Mouse (Mus musculus): ENCODE data around the gene Dmwd. TPM values are rescaled to one million over a fixed set of nuclear protein-coding genes. Genes with fewer than 3 reads are reported as not detected.
A peak's percentile ranks its signal among the peaks of the same experiment; 100 is the strongest.

Gene Dmwd
- total and polyA plus RNA-seq, 2 experiments from 2014 or later, result 33.1 to 134 TPM

- Histone ChIP-seq H3K9me3 (ENCODE audit: low read length) (no peaks in the 10 kb centered on the region), H3K36me3 (ENCODE audit: insufficient read depth, low read length) (peaks cover 30% of the 10 kb centered on the region), H3K4me2 (ENCODE audit: low read depth, low read length, poor library complexity, severe bottlenecking) (no peak overlapping the region), H3K9ac (replicated peaks; ENCODE audit: low read length, poor library complexity, severe bottlenecking) (no peak overlapping the region), H3K4me1 (ENCODE audit: insufficient read depth, low read length) (no peaks in the 10 kb centered on the region), H3K27me3 (ENCODE audit: insufficient read depth, low read length) (no peaks in the 10 kb centered on the region), H3K27ac (ENCODE audit: low read depth, low read length) (no peak overlapping the region), H3K4me3 (ENCODE audit: low read depth, low read length) (no peak overlapping the region)
- ATAC-seq (ENCODE audit: low FRiP score) (no peak), DNase-seq (ENCODE audit: low spot score) (no peak)
- 58% methylated on average over 3 of the region's 3 CpGs for WGBS
- TF ChIP-seq CTCF (IDR thresholded peaks at IDR 0.05), result no peak
Observed at GRCm38 (mm10) chr7:19107436-19107835, 31.4 kb downstream of the Dmwd start.

GRCm38 (mm10) chr7:19109565-19109964 lies 33.5 kb downstream of the Dmwd start:
- no peak overlapping the region for H3K9ac ChIP-seq (replicated peaks; ENCODE audit: low read length, poor library complexity, severe bottlenecking)
- 90% methylated on average over 1 of the region's 1 CpGs for WGBS
- H3K4me1 ChIP-seq (ENCODE audit: insufficient read depth, low read length), result no peaks in the 10 kb centered on the region
- H3K27ac ChIP-seq (ENCODE audit: low read depth, low read length), result no peak overlapping the region
- ATAC-seq (ENCODE audit: low FRiP score) (no peak), DNase-seq (ENCODE audit: low spot score) (no peak)
- no peak for TF ChIP-seq CTCF (IDR thresholded peaks at IDR 0.05)
- H3K36me3 ChIP-seq (ENCODE audit: insufficient read depth, low read length), result peaks cover 15% of the 10 kb centered on the region
- H3K4me2 ChIP-seq (ENCODE audit: low read depth, low read length, poor library complexity, severe bottlenecking), result no peak overlapping the region
- H3K4me3 ChIP-seq (ENCODE audit: low read depth, low read length), result no peak overlapping the region
- no peaks in the 10 kb centered on the region for H3K9me3 ChIP-seq (ENCODE audit: low read length)
- no peaks in the 10 kb centered on the region for H3K27me3 ChIP-seq (ENCODE audit: insufficient read depth, low read length)

GRCm38 (mm10) chr7:19118028-19118771 lies 42.2 kb downstream of the Dmwd start, which contains the start of gene Gm4969:
Gene Gm4969 (minus strand): TSS chr7:19118368.
- no peaks in the 10 kb centered on the region for H3K9me3 ChIP-seq (ENCODE audit: low read length)
- no peaks in the 10 kb centered on the region for H3K27me3 ChIP-seq (ENCODE audit: insufficient read depth, low read length)
- peak within 1 kb of the TSS; percentile 44 for H3K27ac ChIP-seq (ENCODE audit: low read depth, low read length)
- peak within 1 kb of the TSS; percentile 35 for H3K4me3 ChIP-seq (ENCODE audit: low read depth, low read length)
- 15% methylated on average over 59 of the region's 64 CpGs for WGBS
- DNase-seq (ENCODE audit: low spot score) (peak; percentile 91), ATAC-seq (ENCODE audit: low FRiP score) (peak; percentile 82)
- peak within 1 kb of the TSS; percentile 39 for H3K9ac ChIP-seq (replicated peaks; ENCODE audit: low read length, poor library complexity, severe bottlenecking)
- H3K4me1 ChIP-seq (ENCODE audit: insufficient read depth, low read length), result no peaks in the 10 kb centered on the region
- no peaks in the 10 kb centered on the region for H3K36me3 ChIP-seq (ENCODE audit: insufficient read depth, low read length)
- TF ChIP-seq CTCF (IDR thresholded peaks at IDR 0.05), result peak; percentile 61
- H3K4me2 ChIP-seq (ENCODE audit: low read depth, low read length, poor library complexity, severe bottlenecking), result peak within 1 kb of the TSS; percentile 57

GRCm38 (mm10) chr7:19119083-19119482 lies 43.1 kb downstream of the Dmwd start:
- Histone ChIP-seq H3K27ac (ENCODE audit: low read depth, low read length) (peak overlapping the region; percentile 44), H3K9me3 (ENCODE audit: low read length) (no peaks in the 10 kb centered on the region), H3K27me3 (ENCODE audit: insufficient read depth, low read length) (no peaks in the 10 kb centered on the region), H3K4me3 (ENCODE audit: low read depth, low read length) (no peak overlapping the region), H3K9ac (replicated peaks; ENCODE audit: low read length, poor library complexity, severe bottlenecking) (no peak overlapping the region), H3K4me1 (ENCODE audit: insufficient read depth, low read length) (no peaks in the 10 kb centered on the region), H3K4me2 (ENCODE audit: low read depth, low read length, poor library complexity, severe bottlenecking) (no peak overlapping the region), H3K36me3 (ENCODE audit: insufficient read depth, low read length) (no peaks in the 10 kb centered on the region)
- TF ChIP-seq CTCF (IDR thresholded peaks at IDR 0.05), result no peak
- ATAC-seq (ENCODE audit: low FRiP score), result peak; percentile 17; the same call in 1 of the 2 replicates
- 91% methylated on average over 8 of the region's 8 CpGs for WGBS
- DNase-seq (ENCODE audit: low spot score), result no peak

GRCm38 (mm10) chr7:19119631-19120429 lies 43.8 kb downstream of the Dmwd start, which contains the start of gene Fbxo46:
Gene Fbxo46 (plus strand): TSS chr7:19119859.
- Histone ChIP-seq H3K4me3 (ENCODE audit: low read depth, low read length) (peak within 1 kb of the TSS; percentile 67), H3K27me3 (ENCODE audit: insufficient read depth, low read length) (no peaks in the 10 kb centered on the region), H3K4me1 (ENCODE audit: insufficient read depth, low read length) (no peaks in the 10 kb centered on the region), H3K4me2 (ENCODE audit: low read depth, low read length, poor library complexity, severe bottlenecking) (peak within 1 kb of the TSS; percentile 89), H3K36me3 (ENCODE audit: insufficient read depth, low read length) (no peaks in the 10 kb centered on the region), H3K9me3 (ENCODE audit: low read length) (no peaks in the 10 kb centered on the region), H3K27ac (ENCODE audit: low read depth, low read length) (peak within 1 kb of the TSS; percentile 65), H3K9ac (replicated peaks; ENCODE audit: low read length, poor library complexity, severe bottlenecking) (peak within 1 kb of the TSS; percentile 75)
- no peak for TF ChIP-seq CTCF (IDR thresholded peaks at IDR 0.05)
- DNase-seq (ENCODE audit: low spot score), result peak; percentile 99
- ATAC-seq (ENCODE audit: low FRiP score), result peak; percentile 92
- 2% methylated on average over 34 of the region's 34 CpGs for WGBS

- Histone ChIP-seq H3K9me3 (ENCODE audit: low read length) (no peaks in the 10 kb centered on the region), H3K27me3 (ENCODE audit: insufficient read depth, low read length) (no peaks in the 10 kb centered on the region), H3K36me3 (ENCODE audit: insufficient read depth, low read length) (no peaks in the 10 kb centered on the region), H3K4me2 (ENCODE audit: low read depth, low read length, poor library complexity, severe bottlenecking) (no peak overlapping the region), H3K27ac (ENCODE audit: low read depth, low read length) (no peak overlapping the region), H3K9ac (replicated peaks; ENCODE audit: low read length, poor library complexity, severe bottlenecking) (no peak overlapping the region), H3K4me3 (ENCODE audit: low read depth, low read length) (no peak overlapping the region), H3K4me1 (ENCODE audit: insufficient read depth, low read length) (no peaks in the 10 kb centered on the region)
- ATAC-seq (ENCODE audit: low FRiP score), result no peak
- WGBS, result 95% methylated on average over 4 of the region's 4 CpGs
- TF ChIP-seq CTCF (IDR thresholded peaks at IDR 0.05), result no peak
- no peak for DNase-seq (ENCODE audit: low spot score)
Observed at GRCm38 (mm10) chr7:19121686-19122085, 45.7 kb downstream of the Dmwd start.

Data from midbrain, postnatal 0 days (tissue).